Mouse (Mus musculus) T-helper 17 cell (primary cell): ENCODE results near the gene Acbd3.

Experiments
- in situ Hi-C, 2 experiments: fragments of 300-600 bp; cut with MboI, MseI; formaldehyde crosslinking; loops; 1 replicate in 1 of 2; 2 replicates in 1 of 2; pipeline ENCODE4 v1.15.1; 2025; ENCODE audit warnings: high pct_unique_total_duplicates in 2 of 2

The Acbd3 gene

DNA sequence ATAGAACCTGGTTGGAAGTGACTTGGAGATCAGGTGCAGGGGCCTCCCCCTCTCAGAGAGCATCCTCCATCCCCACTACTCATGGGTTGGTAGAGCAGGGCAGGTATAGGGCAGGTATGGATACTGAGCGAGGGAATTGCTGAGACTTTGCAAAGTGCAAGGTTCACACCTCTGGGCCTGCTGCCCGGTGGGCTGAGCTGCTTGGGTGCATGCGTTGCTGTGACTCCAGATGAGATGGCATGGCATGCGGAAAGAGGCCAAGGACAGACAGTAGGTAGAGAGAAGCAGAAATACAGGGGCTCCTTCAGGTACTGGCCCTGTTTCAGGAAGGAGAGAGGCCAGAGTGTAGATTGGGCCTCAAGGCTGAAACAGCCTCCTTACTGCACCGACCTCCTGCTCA, 55.4 kb downstream of the Acbd3 start:
- in situ Hi-C loops = no loop called here

DNA sequence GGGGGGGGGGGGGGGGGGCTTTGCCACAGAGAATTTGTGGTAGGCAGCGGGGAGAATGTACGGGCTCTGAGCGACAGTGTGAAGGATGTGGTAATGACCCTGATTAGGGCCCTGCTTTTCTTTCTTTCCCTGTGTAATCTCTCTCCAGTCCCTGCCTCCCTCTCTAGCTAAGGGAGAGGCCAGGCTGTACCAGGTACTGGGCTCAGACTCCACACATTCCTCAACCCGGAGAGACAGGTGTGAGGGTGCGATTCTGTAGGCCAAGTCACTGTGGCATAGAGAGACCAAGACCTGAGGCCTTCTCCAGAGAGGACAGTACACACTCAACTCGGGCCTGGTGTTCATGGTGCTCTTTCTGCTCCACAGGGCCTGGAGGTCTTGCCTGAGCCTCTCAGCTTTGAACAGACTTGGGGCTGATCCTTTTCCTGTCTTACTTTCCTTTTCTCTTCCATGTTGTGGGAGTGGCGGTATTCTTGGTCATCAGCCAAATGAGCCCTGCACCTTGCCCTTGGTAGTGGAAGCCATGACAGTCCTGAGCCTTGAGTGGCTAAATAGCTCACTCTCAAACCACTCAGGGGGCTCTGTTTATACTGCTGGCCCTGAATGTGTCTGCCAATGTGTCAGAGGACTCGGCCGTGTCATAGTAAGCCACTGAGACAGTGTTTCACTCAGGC, 57.2 kb downstream of the Acbd3 start:
- in situ Hi-C loops = no loop called here

DNA sequence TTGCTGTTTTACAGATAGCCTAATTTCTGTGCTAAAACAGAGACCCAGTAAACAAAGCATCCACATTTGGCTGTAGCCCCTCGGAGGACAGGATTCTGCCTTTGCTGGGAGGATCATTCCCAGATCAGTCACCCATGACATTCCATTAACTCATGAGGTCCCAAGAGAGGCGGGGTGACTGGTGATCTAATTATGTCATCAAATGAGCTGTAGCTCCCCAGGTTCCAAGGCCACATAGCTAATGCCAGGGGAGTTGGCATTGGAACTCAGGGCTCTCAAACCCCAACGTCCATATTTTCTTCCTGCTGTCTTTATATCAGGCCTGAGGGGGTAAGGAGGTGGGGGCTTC, 57.7 kb downstream of the Acbd3 start:
- in situ Hi-C loops = no loop called here

DNA sequence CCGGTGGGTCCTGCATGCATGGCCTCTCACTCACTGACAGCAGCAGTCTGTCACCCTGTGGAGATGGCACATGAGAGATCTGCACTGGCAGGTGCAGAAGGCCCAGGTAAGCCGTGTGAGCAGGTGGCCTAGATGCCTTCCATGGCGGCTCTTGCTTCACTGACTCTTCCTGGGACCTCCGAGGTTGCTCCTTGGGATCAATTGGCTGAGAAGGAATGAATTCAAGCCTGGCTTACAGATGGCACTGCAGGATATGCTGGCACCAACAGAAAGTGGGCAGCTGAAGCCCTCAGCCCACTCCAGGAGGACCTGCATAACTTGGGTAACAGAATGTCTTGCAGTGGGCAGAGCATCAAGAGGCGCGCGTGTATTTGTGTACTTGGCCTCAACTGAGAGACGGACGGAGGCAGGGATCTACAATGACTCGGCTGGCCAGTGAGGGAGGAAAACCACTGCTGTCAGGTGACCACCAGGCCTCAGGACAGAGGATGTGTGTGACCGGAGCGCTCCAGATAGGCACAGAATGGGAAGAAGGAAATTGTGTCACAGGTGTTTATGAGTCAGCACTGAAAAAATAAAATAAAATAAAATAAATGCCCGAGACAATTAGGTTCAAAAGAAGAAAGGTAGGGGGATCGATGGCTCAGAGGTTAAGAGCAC, 66.1 kb downstream of the Acbd3 start:
- in situ Hi-C loops = no loop called here

DNA sequence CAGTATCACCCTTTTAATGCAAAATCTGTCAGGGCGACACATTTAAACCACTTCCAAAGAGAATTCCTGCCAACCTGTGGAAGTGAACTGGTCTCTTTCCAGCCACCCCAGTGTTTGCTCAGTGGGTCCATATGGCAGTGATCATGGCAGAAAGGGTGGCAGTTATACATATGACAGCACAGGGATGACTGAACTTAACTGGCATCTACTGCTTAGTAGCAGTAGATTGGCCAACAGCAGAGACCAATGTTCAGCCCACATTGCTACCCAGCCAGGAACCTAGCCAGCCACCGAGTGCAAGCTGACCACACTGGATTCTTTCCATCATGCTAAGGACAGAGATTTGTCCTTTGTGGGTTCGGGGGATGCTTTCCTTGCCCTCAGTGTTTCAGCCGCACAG, 67.0 kb downstream of the Acbd3 start:
- in situ Hi-C loops = no loop called here

DNA sequence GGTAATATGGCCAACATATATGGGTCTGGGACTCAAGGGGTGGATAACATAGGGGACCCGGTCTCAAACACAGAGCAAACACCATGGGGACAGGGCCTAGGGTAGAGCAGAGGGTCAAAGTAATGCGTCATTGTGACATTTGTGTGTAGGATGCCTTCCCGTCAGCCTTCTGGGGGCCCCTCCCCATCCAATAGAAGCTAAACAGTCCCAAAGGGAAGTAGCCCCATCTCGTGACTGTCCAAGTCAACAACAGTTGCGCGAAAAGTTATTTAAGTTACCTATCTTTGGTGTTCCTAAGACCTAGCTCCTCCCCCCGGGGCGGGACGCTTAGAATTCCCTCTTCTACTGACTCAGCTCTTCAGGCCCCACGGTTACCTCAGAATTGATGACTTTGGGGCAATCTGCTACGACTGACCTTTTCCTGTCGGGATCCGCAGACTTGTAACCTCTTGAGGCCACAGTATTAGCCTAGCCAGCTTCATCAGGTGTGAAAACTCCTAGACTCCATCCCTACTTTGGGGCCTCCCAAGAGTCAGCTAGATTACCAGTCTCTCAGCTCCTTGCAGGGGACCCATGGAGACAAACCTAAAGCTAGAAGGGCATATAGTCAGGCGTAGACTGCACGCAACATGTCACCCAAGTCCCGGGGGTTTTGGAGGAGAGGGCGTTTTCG, 67.7 kb downstream of the Acbd3 start:
- in situ Hi-C loops = no loop called here

DNA sequence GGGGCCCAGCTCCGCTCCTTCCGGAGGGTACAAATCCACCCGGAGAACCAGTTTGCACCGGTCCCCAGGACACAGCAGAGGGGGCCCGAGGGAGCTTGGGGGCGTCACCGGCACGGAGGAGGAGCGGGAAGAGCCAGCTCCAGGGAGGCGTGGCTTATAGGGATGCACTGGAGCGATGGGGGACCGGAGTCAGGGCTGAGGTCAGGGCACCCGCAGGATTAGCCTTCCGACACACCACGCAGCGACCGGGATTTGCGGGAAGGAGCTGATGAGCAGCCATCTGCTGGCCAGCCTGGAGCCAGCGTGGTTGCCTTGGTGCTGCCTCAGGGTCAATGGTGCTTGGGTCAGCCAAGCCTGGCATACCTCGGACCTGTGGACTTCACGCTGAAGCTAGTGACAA, 68.3 kb downstream of the Acbd3 start:
- in situ Hi-C loops = no loop called here

DNA sequence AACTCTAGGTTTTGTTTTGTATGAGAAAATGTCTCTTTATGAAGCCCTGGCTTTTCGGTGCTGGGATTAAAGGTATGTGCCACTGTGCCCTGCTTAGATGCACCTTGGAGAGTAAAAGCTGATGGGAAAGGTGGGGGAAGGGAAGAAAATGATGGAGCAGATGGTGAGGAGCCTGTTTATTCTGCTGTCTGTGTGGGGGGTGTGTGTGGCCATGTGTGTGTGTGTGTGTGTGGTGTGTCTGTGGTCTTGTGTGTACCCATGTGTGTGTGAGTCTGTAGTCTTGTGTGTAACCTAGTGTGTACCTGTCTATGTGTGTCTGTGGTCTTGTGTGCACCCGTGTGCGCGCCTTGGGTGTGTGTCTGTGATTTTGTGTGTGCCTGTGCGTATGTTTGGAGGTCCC, 72.8 kb downstream of the Acbd3 start:
- in situ Hi-C loops = loop anchor here in 1 of 2 experiments (5.0 kb wide), 1 partner anchor 64 kb away; no protein-coding TSS in a partner anchor

DNA sequence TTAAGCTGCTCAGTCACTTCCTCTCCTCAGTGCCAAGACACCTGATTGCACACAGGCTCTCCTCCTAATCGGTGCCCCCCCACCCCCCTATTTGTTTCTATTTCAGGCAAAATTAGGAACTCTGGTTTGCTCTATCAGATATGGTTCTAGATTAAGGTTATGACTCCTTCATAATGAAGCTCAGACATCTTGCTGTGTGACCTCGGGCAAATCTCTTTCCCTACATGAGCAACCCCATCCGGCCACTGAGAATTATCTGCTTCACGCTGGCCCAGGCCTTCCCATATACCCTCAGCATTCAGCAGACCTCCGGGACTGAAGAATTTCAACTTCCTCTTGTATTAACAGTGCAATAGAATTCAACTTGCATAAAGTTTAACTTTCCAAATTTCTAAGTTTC, 73.4 kb downstream of the Acbd3 start:
- in situ Hi-C loops = loop anchor here in 1 of 2 experiments (5.0 kb wide), 1 partner anchor 63 kb away; no protein-coding TSS in a partner anchor

DNA sequence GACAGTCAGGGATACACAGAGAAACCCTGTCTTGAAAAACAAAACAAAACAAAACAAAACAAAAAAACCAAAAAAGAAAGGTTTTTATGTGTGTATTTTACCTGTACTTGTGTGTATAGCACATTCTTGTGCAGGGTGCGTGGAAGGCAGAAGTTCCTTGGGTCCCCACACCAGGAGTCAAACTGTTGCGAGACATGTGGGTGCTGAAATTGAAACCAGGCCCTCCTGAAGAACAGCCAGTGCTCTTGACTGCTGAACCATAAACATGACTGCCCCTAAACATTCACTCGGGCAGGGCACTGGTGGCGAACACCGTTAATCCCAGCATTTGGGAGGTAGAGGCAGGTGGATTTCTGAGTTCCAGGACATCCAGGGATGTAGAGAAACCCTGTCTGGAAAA, 74.2 kb downstream of the Acbd3 start:
- in situ Hi-C loops = no loop called here

DNA sequence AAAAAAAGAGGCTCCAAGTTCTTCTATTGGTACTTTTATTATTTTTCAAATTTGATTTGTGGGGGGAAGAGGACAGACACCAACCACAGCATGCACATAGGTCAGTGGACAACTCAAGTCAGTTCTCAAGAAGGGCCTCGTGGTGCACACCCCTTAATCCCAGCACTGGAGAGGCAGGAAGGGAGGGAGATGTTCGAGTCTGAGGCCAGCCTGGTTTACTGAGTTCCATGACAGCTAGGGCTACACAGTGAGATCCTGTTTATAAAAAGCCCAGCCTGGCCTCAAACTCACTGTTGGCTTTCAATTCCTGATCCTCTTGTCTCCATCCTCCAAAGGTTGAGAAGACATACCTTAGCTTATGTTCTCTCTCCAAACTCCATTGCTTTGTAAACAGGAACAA, 75.0 kb downstream of the Acbd3 start:
- in situ Hi-C loops = no loop called here

DNA sequence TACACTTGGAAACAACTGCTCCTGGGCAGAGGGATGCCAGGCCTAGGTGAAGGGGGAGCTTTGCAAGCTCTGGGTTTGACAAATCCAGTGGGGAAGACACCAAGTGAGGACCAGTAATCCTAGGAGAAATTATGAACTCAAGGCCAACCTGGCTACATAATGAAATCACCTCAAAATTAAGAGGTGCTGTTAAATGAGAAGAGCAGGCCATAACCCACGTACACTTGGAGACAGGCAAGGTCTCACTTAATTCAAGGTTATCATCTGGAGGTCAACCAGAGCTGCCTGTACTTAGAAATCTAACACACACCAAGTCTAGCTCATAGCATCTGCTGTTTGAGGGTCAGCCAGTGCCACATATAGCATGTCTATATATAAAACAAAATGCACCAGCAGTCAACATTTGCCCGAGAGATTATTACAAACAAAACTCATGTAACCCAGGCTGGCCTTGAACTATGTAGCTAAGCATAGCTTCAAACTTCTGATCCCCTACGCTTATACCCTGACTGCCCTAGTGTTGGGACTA, 75.7 kb downstream of the Acbd3 start:
- in situ Hi-C loops = no loop called here
